In the genomic region with DNA sequence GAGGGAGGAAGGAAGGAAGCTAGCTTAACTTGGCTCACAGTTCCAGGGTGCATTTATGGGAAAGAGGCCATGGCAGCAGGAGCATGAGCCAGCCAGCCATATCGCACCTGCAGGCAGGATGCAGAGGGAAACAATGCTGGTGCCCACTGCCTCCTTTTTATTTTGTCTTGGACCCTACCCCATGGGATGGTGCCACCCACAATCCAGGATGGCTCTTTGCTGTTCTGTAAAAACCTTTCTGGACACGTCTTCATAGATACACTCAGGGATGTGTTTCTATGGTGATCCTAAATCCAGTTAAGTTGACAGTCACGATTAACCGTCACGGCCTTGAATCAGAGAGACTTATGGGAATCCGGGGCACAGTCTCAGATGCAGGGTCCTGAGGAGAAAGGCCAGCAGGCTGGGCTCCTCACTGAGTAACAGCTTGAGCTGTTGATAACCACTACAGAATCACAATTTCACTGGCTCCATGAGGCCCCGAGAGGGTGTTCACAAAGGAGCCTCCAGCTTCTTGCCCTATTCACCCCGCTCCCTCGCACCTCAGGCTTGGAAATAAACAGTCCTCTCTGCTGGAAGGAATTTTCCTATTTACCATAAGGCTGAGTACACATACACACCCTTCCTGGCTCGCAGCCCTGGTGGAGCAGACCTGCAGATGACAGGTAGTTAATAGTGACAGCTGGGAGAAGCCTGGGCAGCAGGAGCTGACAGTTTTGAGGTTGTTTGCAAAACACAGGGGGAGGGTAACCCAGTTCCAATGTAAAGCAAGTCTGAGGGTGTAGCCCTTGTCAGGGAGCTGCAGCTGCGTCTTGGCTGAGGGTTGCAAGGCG, we compare ENCODE assay signal across 8 mouse cellular contexts. TPM values are rescaled to one million over a fixed set of nuclear protein-coding genes. Genes with fewer than 3 reads are reported as not detected.
A peak's percentile ranks its signal among the peaks of the same experiment; 100 is the strongest.
DNase-seq lines count a peak whose midpoint lies in the region; ATAC-seq and TF ChIP-seq lines count a peak whose summit lies in the region.

No protein-coding gene starts in this region.

- ATAC-seq in forebrain, embryonic 14.5 days, result peak; percentile 91
- ATAC-seq in liver, postnatal 0 days, result peak; percentile 49; the same call in 1 of the 2 replicates
- peak; percentile 87 for ATAC-seq in stomach, embryonic 14.5 days (ENCODE audit: insufficient number of reproducible peaks, insufficient read depth, low FRiP score, low read depth)

- H3K27me3 ChIP-seq in forebrain, embryonic 14.5 days (replicated peaks; ENCODE audit: control insufficient read depth, insufficient read depth, low read length), result no peaks in the 10 kb centered on the region
- H3K27me3 ChIP-seq in liver, postnatal 0 days (ENCODE audit: insufficient read depth, low read length), result no peaks in the 10 kb centered on the region
- H3K27me3 ChIP-seq in stomach, embryonic 14.5 days (ENCODE audit: control insufficient read depth, insufficient read depth, low read length), result no peaks in the 10 kb centered on the region

- H3K27ac ChIP-seq in forebrain, embryonic 14.5 days (ENCODE audit: low read depth, low read length), result peak overlapping the region; percentile 29; the same call in 1 of the 2 replicates
- no peak overlapping the region for H3K27ac ChIP-seq in liver, postnatal 0 days (ENCODE audit: low read depth)
- peak overlapping the region; percentile 55; the same call in 1 of the 2 replicates for H3K27ac ChIP-seq in stomach, embryonic 14.5 days (ENCODE audit: low read length)
- H3K27ac ChIP-seq in gastrocnemius, adult 2 months, result no peak overlapping the region

- intact Hi-C loops in gastrocnemius, adult 2 months (cut with DNase I), result no loop called here

- H3K4me3 ChIP-seq in forebrain, embryonic 14.5 days (ENCODE audit: low read depth, low read length), result no peak overlapping the region
- no peak overlapping the region for H3K4me3 ChIP-seq in liver, postnatal 0 days (ENCODE audit: low read depth, low read length)
- no peak overlapping the region for H3K4me3 ChIP-seq in stomach, embryonic 14.5 days (ENCODE audit: low read depth, low read length)
- H3K4me3 ChIP-seq in gastrocnemius, adult 2 months, result no peak overlapping the region

- H3K36me3 ChIP-seq in forebrain, embryonic 14.5 days (ENCODE audit: control insufficient read depth, insufficient read depth, low read length), result no peaks in the 10 kb centered on the region
- H3K36me3 ChIP-seq in liver, postnatal 0 days (replicated peaks; ENCODE audit: insufficient read depth, low read length), result no peaks in the 10 kb centered on the region
- H3K36me3 ChIP-seq in stomach, embryonic 14.5 days (ENCODE audit: control insufficient read depth, insufficient read depth, low read length), result no peaks in the 10 kb centered on the region

- peak; percentile 13 for DNase-seq in ovary, postnatal 36 days (ENCODE audit: low spot score)
- no peak for DNase-seq in ovary, postnatal 10 days (ENCODE audit: low spot score)
- peak; percentile 87 for DNase-seq in forebrain, embryonic 14.5 days (ENCODE audit: low spot score)
- peak; percentile 53 for DNase-seq in liver, postnatal 0 days
- no peak for DNase-seq in layer of hippocampus, adult 18-20 months (ENCODE audit: low spot score in 2 of 2)
- no peak for DNase-seq in gastrocnemius, adult 2 months
- no peak for DNase-seq in layer of hippocampus, adult 8-10 months (ENCODE audit: low spot score in 2 of 2)

- WGBS in forebrain, embryonic 14.5 days, result 28% methylated on average over 12 of the region's 12 CpGs
- WGBS in liver, postnatal 0 days (ENCODE audit: insufficient replicate concordance), result 52% methylated on average over 12 of the region's 12 CpGs
- 17% methylated on average over 12 of the region's 12 CpGs for WGBS in stomach, embryonic 14.5 days

- H3K4me2 ChIP-seq in forebrain, embryonic 14.5 days (ENCODE audit: low read length), result peak overlapping the region; percentile 13; the same call in 1 of the 2 replicates
- H3K4me2 ChIP-seq in liver, postnatal 0 days (ENCODE audit: low read depth, low read length), result peak overlapping the region; percentile 27; the same call in 1 of the 2 replicates
- peak overlapping the region; percentile 29 for H3K4me2 ChIP-seq in stomach, embryonic 14.5 days (replicated peaks; ENCODE audit: low read depth, low read length)

- H3K9me3 ChIP-seq in forebrain, embryonic 14.5 days (replicated peaks; ENCODE audit: control insufficient read depth, low read length), result no peaks in the 10 kb centered on the region
- H3K9me3 ChIP-seq in liver, postnatal 0 days (ENCODE audit: low read length), result no peaks in the 10 kb centered on the region
- no peaks in the 10 kb centered on the region for H3K9me3 ChIP-seq in stomach, embryonic 14.5 days (ENCODE audit: control insufficient read depth, low read depth, low read length)

- no peak for TF ChIP-seq EP300 in liver, postnatal 0 days (IDR thresholded peaks at IDR 0.05; ENCODE audit: low read depth)

- no peak for TF ChIP-seq CTCF in liver, postnatal 0 days (IDR thresholded peaks at IDR 0.05; ENCODE audit: low read depth)
- no peak for TF ChIP-seq CTCF in gastrocnemius, adult 2 months (IDR thresholded peaks at IDR 0.05)

- peaks cover 12% of the 10 kb centered on the region for H3K4me1 ChIP-seq in forebrain, embryonic 14.5 days (ENCODE audit: control insufficient read depth, insufficient read depth, low read length)
- peaks cover 18% of the 10 kb centered on the region for H3K4me1 ChIP-seq in liver, postnatal 0 days (ENCODE audit: insufficient read depth)
- H3K4me1 ChIP-seq in stomach, embryonic 14.5 days (ENCODE audit: control insufficient read depth, insufficient read depth, low read length), result peaks cover 53% of the 10 kb centered on the region

- H3K9ac ChIP-seq in forebrain, embryonic 14.5 days (ENCODE audit: low read length), result no peak overlapping the region
- no peak overlapping the region for H3K9ac ChIP-seq in liver, postnatal 0 days (replicated peaks)
- no peak overlapping the region for H3K9ac ChIP-seq in stomach, embryonic 14.5 days (replicated peaks; ENCODE audit: low read depth, low read length)

RNA-seq across cellular contexts. Expression of gene Parva, which starts 17.1 kb away (rescaled TPM):
- polyA plus RNA-seq in forebrain, embryonic 14.5 days (2014; fragmentation: Nextera tagmentation; extraction: Ambion mirVana), result 17.4 and 22.2 TPM in 2 replicates
- 8.0 and 8.6 TPM in 2 replicates for polyA plus RNA-seq in liver, postnatal 0 days (2015; fragmentation: Nextera tagmentation; extraction: Ambion mirVana)
- 128 and 135 TPM in 2 replicates for polyA plus RNA-seq in stomach, embryonic 14.5 days (2014; fragmentation: Nextera tagmentation; extraction: Ambion mirVana)
- 10 to 100 TPM; 47.0 to 49.7 TPM for total RNA-seq in layer of hippocampus, adult 18-20 months (2021)
- total RNA-seq in gastrocnemius, adult 2 months (2021), result 10 to 100 TPM; 10.9 to 17.0 TPM
- 10 to 100 TPM; 46.5 to 50.9 (median 50.4) TPM for total RNA-seq in layer of hippocampus, adult 8-10 months (2022)

Comparison
In these comparisons a context has a peak if more than half of its experiments do, and no peak if none do; other contexts are left out.
1. DNase-seq: peak in ovary, postnatal 36 days (single experiment), forebrain, embryonic 14.5 days (single experiment) and liver, postnatal 0 days (single experiment); none in ovary, postnatal 10 days (single experiment), layer of hippocampus, adult 18-20 months (0 of 2), gastrocnemius, adult 2 months (single experiment) and layer of hippocampus, adult 8-10 months (0 of 2).
2. H3K27ac ChIP-seq: peak in forebrain, embryonic 14.5 days (single experiment) and stomach, embryonic 14.5 days (single experiment); none in liver, postnatal 0 days (single experiment) and gastrocnemius, adult 2 months (single experiment).
3. Peak in every context shown above with its lines, with median percentiles within 50 percentile points of each other: ATAC-seq and H3K4me2 ChIP-seq.